Mouse (Mus musculus): ENCODE data around the gene Timm8b. TPM values are rescaled to one million over a fixed set of nuclear protein-coding genes. Genes with fewer than 3 reads are reported as not detected.
A peak's percentile ranks its signal among the peaks of the same experiment; 100 is the strongest.
"Not testable (repeated sequence)": the region's sequence is repeated elsewhere in the genome, so short reads cannot be mapped to it uniquely, and the experiment has no call there.

The Timm8b gene
- polyA plus RNA-seq, 1 experiment: 145 TPM

DNA sequence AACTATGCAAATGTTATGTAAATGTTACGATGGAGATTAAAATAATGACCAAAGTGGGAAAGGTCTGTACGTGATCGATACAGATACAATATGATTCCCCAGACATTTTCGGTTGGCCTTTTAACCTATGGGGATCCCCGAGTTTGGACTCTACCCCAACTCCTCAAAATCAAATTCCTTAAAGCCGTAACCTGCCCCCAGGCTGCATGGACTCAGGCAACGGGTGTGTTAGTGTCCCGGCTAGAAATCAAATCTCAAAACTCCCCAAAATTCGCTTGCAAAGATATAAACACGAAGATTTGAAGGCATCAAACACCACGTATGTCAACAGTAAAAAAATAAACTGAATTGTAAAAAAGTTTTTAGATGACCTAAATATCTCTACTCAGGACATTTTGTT, 12.5 kb downstream of the Timm8b start:
- H3K4me1 ChIP-seq (ENCODE audit: control insufficient read depth, insufficient read depth, low read length): no peaks in the 10 kb centered on the region
- TF ChIP-seq POLR2A (IDR thresholded peaks at IDR 0.05; ENCODE audit: insufficient read depth, low read length) (no peak), CTCF (IDR thresholded peaks at IDR 0.05; ENCODE audit: low read depth, low read length) (no peak), EP300 (IDR thresholded peaks at IDR 0.05; ENCODE audit: insufficient read depth, low read depth, low read length) (no peak)
- H3K36me3 ChIP-seq (ENCODE audit: control insufficient read depth, insufficient read depth, low read length, poor library complexity, severe bottlenecking): peaks cover 35% of the 10 kb centered on the region
- H3K27ac ChIP-seq (ENCODE audit: insufficient read depth, low read length): no peak overlapping the region
- peak overlapping the region; percentile 92 for H3K9ac ChIP-seq (ENCODE audit: low read depth, poor library complexity, severe bottlenecking)
- no peaks in the 10 kb centered on the region for H3K9me3 ChIP-seq (replicated peaks; ENCODE audit: control insufficient read depth, insufficient read depth, low read length, poor library complexity, severe bottlenecking)
- H3K4me3 ChIP-seq (ENCODE audit: low read depth, low read length): peak overlapping the region; percentile 94
- no peaks in the 10 kb centered on the region for H3K27me3 ChIP-seq (ENCODE audit: control insufficient read depth, insufficient read depth, low read length, poor library complexity, severe bottlenecking)

DNA sequence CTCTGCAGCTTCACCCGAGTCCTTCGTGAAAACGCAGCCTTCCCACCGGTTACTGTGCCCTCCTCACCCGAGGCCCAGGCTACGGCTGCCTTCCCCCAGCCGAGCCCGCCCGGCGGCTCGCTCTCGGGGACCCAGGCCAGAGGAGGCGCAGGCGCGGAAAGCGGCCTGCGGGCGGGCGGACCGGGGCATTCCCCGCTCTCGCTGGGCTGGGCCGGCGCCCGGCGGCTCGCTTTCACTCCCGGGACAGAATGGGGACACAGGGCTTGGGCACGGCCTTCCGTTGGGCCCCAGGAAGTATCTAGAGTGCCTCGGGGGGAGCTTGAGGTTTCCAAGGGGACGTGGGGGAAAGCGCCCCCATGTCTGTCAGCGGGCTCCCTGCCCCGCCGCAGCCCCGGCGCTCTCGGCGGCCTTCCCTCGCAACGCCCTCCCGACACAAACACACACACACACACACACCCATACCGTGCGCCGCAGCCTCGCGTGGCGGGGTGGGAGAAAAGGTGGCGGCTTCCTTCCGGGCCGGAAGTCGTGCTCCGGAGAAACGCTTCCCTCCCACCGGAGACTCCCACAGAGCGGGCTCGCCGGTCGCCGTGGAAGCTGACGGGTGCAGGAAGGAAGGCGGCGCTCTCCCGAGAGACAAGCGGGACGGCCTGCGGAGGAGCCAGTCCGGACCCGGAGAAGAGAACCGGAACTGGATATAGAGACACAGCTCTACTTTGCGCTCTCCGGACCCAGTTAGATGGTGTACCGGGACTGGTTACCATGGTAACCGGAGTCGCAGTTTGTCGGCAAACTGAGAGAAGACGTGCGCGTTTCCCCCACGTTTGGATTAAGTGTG, 13.3 kb downstream of the Timm8b start, which contains the start of the genes Pih1d2 and Nkapd1:
Gene Pih1d2, plus strand, starts transcription at position 556 of the 838 bp plus-strand sequence.
Gene Nkapd1, minus strand, starts transcription at position 699 of the 838 bp plus-strand sequence.
- peak within 1 kb of the TSS; percentile 21; the same call in 1 of the 2 replicates for H3K27ac ChIP-seq (ENCODE audit: insufficient read depth, low read length)
- no peaks in the 10 kb centered on the region for H3K27me3 ChIP-seq (ENCODE audit: control insufficient read depth, insufficient read depth, low read length, poor library complexity, severe bottlenecking)
- H3K4me1 ChIP-seq (ENCODE audit: control insufficient read depth, insufficient read depth, low read length): no peaks in the 10 kb centered on the region
- peak within 1 kb of the TSS; percentile 92 for H3K9ac ChIP-seq (ENCODE audit: low read depth, poor library complexity, severe bottlenecking)
- H3K9me3 ChIP-seq (replicated peaks; ENCODE audit: control insufficient read depth, insufficient read depth, low read length, poor library complexity, severe bottlenecking): no peaks in the 10 kb centered on the region
- peaks cover 30% of the 10 kb centered on the region for H3K36me3 ChIP-seq (ENCODE audit: control insufficient read depth, insufficient read depth, low read length, poor library complexity, severe bottlenecking)
- TF ChIP-seq EP300 (IDR thresholded peaks at IDR 0.05; ENCODE audit: insufficient read depth, low read depth, low read length) (no peak), POLR2A (IDR thresholded peaks at IDR 0.05; ENCODE audit: insufficient read depth, low read length) (no peak), CTCF (IDR thresholded peaks at IDR 0.05; ENCODE audit: low read depth, low read length) (no peak)
- H3K4me3 ChIP-seq (ENCODE audit: low read depth, low read length): peak within 1 kb of the TSS; percentile 94

DNA sequence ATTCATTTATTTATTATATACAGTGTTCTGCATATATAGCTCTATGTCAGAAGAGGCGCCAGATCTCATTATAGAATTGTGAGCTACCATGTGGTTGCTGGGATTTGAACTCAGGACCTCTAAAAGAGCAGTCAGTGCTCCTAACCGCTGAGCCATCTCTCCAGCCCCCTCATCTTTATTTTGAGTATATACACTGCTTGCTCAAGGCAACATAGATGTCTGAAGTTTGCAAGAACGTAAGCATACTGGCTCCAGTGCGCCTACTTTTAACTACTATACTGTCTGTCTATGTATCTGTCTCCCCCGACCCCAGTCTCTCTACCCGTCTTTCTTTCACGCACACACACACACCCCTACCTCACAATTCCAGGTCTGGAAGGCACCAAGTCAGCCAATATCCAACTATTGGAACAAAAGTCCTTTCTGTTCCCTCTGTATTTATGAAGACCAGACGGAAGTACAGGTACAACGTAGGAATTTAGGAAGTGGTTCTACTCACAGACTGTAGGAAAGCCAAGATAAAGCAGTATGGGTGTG, 14.2 kb downstream of the Timm8b start:
- no peaks in the 10 kb centered on the region for H3K27me3 ChIP-seq (ENCODE audit: control insufficient read depth, insufficient read depth, low read length, poor library complexity, severe bottlenecking)
- H3K4me3 ChIP-seq (ENCODE audit: low read depth, low read length): no peak overlapping the region

DNA sequence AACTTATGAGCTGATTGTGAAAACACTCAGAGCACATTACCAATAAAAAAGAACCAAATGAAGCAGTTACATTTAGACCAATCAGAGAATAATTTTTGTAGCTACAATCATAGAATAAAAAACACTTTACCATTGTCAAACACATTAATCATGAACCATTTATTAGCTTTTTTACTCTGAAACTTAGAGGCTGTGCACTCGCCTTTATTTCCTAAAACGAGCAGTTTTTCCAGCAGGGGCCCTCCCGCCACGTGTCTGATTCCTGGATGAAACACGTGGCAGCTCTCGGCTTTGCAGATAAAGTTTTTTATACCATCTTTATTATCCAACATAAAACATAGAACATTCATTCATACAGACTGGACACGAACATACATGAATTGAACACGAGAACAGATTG, 27.2 kb downstream of the Timm8b start:
- not testable (repeated sequence) for H3K36me3 ChIP-seq (ENCODE audit: control insufficient read depth, insufficient read depth, low read length, poor library complexity, severe bottlenecking); H3K27ac ChIP-seq (ENCODE audit: insufficient read depth, low read length); H3K4me1 ChIP-seq (ENCODE audit: control insufficient read depth, insufficient read depth, low read length); H3K9ac ChIP-seq (ENCODE audit: low read depth, poor library complexity, severe bottlenecking); H3K9me3 ChIP-seq (replicated peaks; ENCODE audit: control insufficient read depth, insufficient read depth, low read length, poor library complexity, severe bottlenecking); H3K27me3 ChIP-seq (ENCODE audit: control insufficient read depth, insufficient read depth, low read length, poor library complexity, severe bottlenecking); H3K4me3 ChIP-seq (ENCODE audit: low read depth, low read length)

More for the DNA sequence above, 14.2 kb downstream of the Timm8b start:
- TF ChIP-seq CTCF (IDR thresholded peaks at IDR 0.05; ENCODE audit: low read depth, low read length) (no peak), POLR2A (IDR thresholded peaks at IDR 0.05; ENCODE audit: insufficient read depth, low read length) (no peak), EP300 (IDR thresholded peaks at IDR 0.05; ENCODE audit: insufficient read depth, low read depth, low read length) (no peak)
- Histone ChIP-seq H3K27ac (ENCODE audit: insufficient read depth, low read length) (no peak overlapping the region), H3K9me3 (replicated peaks; ENCODE audit: control insufficient read depth, insufficient read depth, low read length, poor library complexity, severe bottlenecking) (no peaks in the 10 kb centered on the region), H3K9ac (ENCODE audit: low read depth, poor library complexity, severe bottlenecking) (no peak overlapping the region), H3K36me3 (ENCODE audit: control insufficient read depth, insufficient read depth, low read length, poor library complexity, severe bottlenecking) (peaks cover 24% of the 10 kb centered on the region), H3K4me1 (ENCODE audit: control insufficient read depth, insufficient read depth, low read length) (no peaks in the 10 kb centered on the region)

DNA sequence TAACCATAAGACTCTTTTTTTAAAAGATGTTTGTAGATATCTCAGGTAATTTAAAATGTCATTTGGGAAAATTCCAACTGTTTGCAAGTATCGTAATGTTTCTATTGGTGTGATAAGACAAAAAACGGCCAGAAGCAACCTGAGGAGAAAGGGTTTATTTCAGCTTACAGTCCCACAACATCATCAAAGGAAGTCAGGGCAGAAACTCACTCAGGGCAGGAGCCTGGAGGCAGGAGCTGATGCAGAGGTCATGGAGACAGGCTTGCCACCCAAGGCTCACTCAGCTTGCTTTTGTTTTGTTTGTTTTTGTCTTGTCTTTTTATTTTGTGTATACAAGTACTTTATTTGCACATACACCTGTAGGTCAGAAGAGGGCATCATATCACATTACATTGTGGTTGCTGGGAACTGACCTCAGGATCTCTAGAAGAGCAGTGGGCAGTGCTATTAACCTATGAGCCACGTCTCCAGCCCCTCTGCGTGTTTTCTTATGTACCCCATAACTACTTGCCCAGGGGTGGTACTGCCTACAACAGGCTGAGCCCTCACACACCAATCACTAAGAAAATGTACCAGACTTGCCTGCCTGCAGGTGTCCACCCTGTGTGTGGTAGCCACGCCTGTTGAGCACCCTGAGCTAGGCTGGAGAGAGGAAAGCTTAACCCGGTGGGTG, 28.4 kb downstream of the Timm8b start:
- Histone ChIP-seq H3K9ac (ENCODE audit: low read depth, poor library complexity, severe bottlenecking) (no peak overlapping the region), H3K4me1 (ENCODE audit: control insufficient read depth, insufficient read depth, low read length) (peaks cover 3% of the 10 kb centered on the region), H3K4me3 (ENCODE audit: low read depth, low read length) (no peak overlapping the region), H3K36me3 (ENCODE audit: control insufficient read depth, insufficient read depth, low read length, poor library complexity, severe bottlenecking) (no peaks in the 10 kb centered on the region; the same call in 1 of the 2 replicates), H3K27ac (ENCODE audit: insufficient read depth, low read length) (peak overlapping the region; percentile 15; the same call in 1 of the 2 replicates), H3K27me3 (ENCODE audit: control insufficient read depth, insufficient read depth, low read length, poor library complexity, severe bottlenecking) (no peaks in the 10 kb centered on the region), H3K9me3 (replicated peaks; ENCODE audit: control insufficient read depth, insufficient read depth, low read length, poor library complexity, severe bottlenecking) (peaks cover 5% of the 10 kb centered on the region)
- no peak for TF ChIP-seq EP300 (IDR thresholded peaks at IDR 0.05; ENCODE audit: insufficient read depth, low read depth, low read length)
- TF ChIP-seq POLR2A (IDR thresholded peaks at IDR 0.05; ENCODE audit: insufficient read depth, low read length): no peak
- TF ChIP-seq CTCF (IDR thresholded peaks at IDR 0.05; ENCODE audit: low read depth, low read length): no peak
